Mouse (Mus musculus) left cerebral cortex, adult 18-20 months (tissue): ENCODE measurements at regions not wholly inside any gene's neighbourhood (a gene's known extent, or its start where the extent isn't known, plus 50 kb on each side); places are given as distances from the start of the nearest gene placed in this dataset.
"Not testable (repeated sequence)": the region's sequence is repeated elsewhere in the genome, so short reads cannot be mapped to it uniquely, and the experiment has no call there.

Source experiments
- DNase-seq, 2 experiments: peaks; one replicate each; pipeline ENCODE4 v3.0.0; 2021 to 2022; ENCODE audit warnings: low spot score in 2 of 2, mixed read lengths in 1 of 2

DNA sequence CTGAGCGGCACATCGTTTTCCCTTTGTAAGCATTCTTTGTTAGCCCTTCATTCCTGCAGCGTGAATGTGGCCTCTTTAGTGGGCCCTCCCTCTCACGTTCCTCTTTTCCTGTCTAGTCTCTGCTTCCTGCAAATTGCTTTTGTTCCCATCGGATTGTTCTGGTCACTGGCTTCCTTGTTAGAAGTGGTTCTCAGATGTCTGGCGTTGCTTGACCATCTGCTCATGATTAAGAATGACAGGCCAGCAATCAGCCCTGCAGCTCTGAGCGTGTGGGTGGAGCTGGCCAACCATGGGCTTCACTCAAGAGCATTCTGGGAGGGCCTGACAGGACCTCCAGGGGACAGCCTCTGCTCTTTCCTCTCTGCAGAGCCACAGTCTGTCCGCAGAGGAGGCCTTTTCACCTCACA lies 297.5 kb downstream of the Eipr1 start:
- no peak for DNase-seq

DNA sequence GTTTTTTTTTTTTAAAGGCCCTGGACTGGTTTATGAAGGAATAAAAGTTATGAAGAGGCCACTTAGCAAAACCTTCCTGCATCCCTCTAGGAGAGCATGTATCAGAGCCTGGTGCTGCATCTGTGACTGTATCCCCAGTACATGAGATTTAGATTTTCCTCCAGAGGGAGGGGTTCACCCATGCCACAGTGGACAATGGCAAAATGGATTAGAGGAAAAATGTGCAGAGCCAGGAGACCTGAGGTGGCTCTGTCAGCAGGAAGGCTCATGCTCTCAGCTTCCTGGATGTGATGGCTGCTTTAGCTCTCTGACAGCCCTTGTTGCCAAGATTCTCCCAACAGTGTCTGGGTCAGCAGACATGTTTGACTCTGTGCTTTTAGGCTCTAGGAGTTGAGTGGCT lies 298.2 kb downstream of the Eipr1 start:
- DNase-seq, result no peak

DNA sequence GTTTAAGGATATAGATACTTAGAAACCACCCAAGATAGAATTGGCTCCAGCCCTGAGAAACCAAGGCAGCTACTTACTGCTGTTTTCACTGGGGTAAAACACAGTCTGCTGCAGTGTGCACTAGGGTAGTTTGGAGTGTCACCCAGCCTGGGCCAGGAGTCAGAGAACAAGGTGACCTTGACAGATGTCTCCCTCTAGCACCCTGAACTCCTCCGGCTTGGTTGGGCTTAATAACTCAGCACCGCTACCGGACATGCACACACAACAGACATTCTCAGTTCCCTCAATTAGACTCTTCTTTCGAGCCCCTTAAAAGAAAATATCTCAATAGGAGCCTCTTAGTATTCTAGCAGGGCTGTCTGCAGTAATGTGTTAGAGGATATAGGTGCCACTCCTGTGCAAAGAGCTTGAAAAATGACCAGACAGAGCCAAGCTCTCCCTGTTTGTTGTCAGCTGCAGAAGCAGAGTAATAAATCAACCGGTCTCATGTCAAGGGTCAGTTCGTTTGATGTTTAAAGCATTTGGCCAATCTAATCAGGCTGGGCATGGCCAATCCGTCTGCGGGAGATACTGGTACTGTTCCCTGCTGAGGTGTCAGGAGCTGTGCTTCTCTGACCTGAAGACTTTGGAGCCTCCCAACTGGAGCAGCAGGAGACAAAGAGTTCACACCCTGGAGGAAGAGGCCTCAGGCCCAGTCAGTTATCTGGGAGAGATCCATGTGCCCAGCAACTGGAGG lies 299.1 kb downstream of the Eipr1 start:
- DNase-seq, result no peak

DNA sequence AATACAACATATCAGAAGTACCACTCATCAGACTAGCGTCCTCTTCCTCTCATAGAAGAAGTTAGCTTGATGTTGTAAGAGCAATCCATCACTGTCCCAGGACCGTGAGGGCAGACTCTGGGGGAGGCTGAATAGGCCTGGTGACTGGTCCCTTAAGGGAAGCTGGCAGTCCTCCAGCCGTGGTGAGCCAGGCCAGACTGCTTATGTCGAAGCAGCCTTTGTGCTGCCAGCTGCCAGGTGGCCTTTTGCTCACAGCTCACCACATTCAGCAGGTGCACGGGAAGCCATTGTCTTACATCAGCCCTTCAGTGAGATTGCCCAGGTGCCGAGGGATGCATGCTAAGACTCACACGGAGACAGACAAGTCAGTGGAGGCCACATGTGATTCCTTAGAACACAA lies 302.8 kb downstream of the Eipr1 start:
- no peak for DNase-seq

DNA sequence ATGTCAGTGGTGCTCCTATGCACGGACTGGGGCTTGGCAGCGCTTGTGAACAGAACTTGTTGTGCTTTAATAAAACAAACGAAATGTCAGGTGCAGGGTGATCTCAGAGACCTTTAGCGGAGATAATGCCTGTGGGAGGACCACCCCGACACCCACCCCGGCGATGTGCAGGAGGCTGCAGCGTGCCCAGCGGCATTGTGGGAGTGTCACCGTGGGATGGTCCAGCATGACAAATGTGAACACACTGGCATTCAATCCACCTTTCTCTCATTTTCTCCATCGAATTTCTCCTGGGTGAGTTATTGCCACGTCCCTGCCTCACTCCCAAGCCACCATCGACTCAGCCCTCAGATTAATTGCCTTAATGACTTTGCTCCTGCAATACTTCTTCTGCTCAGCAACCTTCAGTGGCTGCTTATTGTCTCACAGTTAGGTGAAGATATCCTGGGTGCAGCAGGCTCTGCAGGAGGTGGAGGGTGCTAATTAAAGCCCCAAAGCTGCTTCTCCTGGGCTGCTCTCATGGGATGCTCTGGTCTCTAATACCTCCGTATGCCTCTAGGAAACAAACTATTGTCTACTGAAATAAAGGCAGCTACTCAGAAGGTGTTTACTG lies 310.5 kb downstream of the Eipr1 start:
- no peak for DNase-seq

DNA sequence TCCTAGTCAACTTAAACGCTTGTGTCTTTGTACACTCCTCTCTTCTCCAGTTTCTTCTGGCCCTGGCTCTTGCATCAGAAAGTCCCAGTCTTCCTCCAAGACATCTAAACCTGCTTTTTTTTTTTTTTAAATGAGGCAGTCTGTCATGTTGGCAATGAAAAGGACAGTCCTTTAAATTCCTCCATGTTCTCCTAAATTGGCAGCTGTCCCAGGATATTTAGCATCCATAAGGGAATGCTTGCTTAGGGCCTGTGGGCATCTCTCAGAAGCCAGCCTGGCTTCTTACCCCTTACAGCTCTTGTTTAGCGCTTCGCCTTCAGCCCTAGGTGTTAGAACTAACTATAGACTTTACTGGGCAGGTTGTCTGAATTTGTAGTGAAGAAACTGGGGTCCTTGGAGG lies 311.2 kb downstream of the Eipr1 start:
- no peak for DNase-seq

DNA sequence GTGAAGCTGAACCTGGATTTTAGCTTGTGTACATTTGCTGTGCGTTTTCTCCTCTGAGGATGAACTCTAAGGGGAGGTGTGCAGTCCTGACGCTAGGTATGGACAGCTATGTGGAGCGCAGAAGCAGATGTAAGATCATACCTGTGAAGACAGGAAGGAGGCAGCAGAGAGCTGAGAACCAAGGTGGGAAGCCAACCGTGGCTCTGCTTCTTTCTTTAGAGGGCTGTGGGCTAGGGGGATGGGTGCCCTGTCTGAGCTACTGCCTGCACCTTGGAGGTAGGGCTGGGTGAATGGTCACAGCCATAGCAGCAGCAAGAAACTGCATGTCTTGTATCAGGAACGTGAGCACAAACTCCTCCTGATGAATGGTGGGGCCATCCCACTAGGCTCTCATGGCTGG lies 316.6 kb downstream of the Eipr1 start:
- no peak for DNase-seq

DNA sequence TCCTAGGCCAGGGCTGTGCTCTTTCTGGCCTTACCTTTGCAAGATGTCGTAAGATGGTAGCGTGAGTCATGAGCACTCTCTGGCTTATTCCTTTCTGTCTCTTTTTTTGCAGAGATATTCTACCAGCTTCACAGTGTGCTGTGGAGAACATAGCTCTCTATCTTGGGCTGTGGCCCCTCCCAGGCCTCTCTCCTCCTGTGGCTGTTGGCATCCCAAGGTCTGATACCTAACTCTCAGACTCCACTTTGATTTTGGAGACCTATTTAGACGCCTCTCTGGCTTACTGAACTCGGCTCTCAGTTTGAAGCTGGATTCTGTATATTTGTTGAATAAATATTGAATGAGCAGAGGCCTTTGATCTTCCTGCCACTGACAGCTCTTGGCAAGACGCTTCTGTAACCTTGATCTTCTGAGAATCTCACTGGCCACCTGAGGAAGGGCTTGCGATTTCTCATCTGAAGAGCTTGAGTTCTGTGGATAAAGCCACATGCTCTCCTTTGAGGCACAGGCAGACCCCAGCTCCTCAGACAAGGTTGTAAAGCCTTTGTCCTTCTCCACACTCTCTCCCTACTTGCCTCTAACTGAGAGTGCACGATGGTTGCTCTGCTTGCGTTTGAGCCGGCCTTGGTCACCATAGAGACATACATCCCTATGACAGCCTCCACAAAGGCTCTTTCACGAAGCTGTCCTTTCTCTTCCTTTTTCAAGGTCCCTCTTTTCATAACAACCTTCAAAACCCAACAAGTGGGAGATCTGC lies 323.7 kb downstream of the Eipr1 start:
- DNase-seq, result no peak

DNA sequence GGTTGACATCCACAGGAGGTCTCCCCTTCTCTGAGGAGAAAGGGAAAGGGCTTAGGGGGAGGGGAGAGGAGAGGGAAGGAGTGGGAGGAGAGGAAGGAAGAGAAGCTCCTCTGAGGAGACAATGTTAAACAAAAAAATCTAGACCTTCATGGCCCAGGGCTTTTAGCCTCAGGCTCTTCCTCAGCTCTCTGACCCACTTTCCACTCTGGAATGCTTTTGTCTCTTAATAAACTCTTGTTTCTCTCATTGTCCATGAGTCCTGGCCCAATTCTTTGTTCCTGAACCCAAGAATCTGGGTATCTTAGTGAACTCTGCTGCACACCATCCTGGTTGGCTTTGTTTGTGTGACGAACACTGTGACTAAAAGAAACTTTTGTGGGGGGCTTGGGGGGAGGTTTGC lies 325.0 kb downstream of the Eipr1 start:
- no peak for DNase-seq

DNA sequence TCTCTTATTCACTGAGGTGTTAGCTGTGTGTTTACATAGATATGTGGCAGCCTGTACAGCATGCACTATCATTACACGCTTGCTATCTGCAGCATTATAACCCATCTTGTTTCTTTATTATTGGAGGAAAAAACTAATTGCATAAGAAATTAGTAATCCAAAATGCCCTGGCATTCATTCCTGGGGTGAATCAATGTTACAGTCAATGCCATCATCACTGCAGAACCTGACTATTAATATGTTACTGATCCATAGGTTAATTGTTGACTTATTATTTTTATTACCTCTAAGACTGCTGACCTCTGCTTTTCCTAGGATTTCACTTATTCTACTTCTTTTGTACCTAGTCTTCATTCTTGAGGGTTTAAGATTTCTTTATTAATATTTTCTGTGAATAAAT lies 327.4 kb downstream of the Eipr1 start:
- DNase-seq, result no peak

DNA sequence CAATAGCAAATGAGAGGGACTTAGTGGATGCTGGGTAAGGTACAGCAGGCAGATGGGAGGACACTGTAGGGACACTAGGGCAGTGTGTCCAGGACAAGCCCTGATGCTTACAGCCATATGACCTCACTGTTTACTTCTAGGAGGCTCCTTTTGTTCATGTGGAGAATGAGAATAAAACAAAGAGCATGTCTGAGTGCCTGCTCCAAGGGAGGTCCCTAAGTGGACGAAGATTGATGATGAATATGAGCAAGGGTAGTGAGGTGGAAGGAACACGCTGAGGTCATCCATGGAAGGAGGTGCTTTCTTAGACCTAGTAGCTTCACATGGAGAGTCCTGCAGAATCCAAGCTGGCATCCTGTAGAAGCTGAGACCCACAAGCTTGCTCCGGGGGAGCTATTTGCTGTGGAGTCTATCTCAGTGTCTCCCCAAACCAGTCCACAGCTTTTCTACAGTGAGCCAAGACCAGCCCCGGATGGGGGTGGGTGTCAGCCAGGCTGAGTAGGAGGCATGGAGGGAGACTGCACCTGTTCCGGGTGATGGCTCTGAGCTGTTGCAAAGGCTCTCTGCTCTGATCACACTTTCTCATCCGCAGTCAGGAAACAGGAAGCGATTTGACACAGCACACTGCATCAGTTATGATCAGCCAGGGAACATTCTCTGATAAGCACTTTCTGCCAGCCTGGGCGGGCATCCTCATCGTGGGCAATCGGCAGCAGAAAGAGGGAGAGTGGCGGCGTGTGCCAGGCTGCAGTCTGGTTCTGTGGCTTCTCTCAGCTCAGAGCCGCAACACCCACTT lies 332.0 kb downstream of the Eipr1 start:
- peak; percentile 55 to 81 for DNase-seq

DNA sequence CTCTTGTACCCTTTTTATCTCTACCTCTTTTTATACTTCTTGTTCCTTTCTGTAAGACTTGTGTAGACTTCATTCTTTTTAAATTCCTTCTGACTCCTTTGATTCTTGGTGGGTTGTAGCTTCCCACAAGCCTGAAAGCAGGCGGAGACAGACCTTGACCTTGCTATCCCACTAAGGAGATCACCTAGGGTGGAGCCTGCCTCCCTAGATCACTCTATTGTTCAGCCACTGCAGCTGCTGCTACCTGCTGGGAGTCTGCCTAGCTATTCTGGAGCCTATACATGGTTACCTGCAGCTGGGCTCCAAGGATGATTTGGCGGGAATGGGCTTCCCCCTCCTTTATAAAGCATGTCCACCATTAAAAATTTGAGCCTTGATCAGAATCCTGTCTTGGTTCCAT lies 335.6 kb downstream of the Eipr1 start:
- DNase-seq, result not testable (repeated sequence)

DNA sequence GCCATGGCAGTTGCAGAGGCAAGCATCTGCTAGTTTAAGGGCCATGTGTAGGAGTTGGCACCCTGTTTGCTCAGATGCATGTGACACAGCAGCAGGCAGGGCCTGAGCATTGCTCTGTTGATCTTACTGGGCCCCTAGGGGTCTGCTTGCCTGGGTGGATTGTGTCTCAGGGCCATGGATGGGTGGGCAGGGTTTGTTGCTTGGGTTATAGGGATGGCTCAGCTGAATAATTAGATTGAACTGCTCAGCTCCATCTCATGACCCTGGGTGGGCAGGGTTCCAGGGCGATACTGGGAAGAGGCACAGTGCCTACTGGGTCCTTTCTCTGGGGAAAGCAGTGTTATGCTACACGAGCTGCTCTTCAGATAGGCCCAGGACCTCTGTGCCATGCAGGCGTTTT lies 338.0 kb downstream of the Eipr1 start:
- no peak for DNase-seq

DNA sequence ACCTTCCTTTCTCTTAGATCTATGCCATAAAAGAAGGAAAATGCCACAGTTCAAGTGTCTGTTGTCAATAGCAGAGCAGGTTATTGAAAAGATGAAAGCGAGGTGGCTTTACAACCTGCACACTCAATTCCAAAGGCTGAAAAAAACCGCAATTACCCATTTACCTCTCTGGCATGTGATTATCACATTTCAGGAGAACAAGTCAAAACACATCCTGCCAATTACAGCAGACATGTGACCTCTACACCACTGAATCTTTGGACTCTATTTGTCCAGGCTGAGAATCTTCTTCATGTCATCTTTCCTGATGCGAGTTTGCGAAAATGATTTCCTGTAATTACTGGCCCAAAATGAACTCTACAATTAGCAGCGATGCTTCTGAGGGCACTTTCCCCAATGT lies 338.8 kb downstream of the Eipr1 start:
- no peak for DNase-seq

DNA sequence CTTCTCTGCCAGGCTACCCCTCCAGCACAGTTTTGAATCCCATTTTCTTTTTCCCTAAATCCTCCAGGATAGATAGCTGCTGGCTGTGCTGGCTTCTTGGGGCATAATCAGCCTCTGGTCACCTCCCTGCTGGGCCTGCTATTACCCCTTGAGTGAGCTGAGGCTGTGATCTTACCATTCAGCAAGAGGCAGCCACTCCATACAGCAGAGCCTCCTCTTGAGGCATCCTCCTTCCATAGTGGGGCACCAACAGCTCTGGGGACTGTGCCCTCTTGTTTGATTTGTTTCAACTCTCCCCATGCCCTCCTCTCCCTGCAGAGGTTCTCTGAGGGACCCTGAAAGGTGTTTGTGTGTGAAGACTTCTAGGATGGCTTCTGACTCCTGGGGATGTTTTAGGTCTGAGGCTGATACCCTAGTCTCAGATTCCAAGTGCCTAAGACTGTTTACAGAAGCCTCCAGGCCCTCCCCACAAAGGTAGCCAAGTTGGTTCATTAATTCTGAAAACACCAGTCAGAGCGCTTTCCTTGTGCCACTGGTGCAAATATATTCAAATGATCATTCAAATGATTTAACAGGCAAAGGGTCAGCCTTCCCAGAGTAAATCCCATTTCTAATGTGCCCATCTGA lies 343.9 kb downstream of the Eipr1 start:
- no peak for DNase-seq

DNA sequence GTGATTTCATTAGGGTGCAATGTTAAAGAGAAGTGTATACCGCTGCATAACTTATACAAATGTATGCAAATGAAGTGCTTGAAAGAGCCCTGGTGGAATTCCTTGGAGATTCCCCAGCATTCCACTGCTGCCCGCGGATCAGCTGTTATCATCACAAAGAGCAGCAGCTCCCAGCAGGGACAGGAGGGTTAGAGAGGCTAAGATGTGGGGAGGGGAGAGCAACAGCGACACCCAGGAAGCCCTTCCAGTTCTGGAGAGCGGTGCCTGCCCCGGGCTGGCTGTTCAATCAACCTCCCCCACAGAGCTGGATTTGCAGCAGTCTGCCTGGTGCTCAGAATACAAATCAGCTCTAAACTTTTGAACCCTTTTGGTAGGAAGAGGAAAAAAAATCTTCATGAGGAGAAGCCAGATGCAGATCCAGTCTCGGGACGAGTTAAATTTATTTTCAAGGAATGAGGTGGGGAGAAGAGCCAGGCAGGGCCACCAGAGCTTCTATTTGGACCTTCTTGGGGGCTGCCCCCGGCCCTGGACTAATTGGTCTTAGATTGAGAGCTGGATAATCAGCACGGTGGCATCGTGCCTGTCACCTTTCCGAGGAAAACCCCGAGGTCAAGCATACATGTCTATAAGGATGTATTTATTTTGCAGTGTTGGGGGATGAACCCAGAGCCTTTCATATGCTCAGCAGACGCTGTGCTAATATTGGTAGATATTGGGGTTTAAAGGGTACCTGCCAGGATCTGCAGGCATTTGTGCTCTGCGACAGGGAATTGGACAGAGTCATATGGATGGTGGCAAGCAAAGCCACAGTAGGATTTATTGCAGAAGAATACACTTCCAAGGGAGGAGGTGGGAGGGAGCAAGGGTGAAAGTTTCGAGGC lies 344.7 kb downstream of the Eipr1 start:
- DNase-seq, result peak; percentile 28 to 47

DNA sequence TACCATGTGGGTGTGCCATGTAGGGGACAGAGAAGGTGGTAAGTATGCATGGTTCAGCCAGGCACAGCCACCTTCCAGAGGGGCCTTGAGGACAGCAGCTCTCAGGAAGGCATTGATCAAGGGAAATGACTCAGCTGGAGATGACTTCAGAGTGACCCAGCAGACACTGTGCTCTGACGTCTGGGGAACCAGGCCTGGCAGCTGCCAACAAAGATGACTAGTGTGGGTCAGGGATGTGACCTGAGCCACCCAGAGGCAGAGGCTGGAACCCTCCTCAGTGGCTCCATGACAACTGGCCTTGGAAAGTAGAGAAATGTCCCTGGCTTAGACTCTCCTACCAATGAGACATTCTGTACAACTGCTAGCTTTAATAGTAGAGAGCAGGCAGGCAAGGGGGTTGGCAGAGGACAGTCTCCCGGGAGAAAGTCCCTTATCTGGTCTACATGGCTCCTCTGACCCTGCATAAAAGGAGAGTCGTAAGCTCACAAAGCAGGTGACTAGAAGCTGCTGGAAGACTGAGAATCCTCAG lies 348.5 kb downstream of the Eipr1 start:
- no peak for DNase-seq

DNA sequence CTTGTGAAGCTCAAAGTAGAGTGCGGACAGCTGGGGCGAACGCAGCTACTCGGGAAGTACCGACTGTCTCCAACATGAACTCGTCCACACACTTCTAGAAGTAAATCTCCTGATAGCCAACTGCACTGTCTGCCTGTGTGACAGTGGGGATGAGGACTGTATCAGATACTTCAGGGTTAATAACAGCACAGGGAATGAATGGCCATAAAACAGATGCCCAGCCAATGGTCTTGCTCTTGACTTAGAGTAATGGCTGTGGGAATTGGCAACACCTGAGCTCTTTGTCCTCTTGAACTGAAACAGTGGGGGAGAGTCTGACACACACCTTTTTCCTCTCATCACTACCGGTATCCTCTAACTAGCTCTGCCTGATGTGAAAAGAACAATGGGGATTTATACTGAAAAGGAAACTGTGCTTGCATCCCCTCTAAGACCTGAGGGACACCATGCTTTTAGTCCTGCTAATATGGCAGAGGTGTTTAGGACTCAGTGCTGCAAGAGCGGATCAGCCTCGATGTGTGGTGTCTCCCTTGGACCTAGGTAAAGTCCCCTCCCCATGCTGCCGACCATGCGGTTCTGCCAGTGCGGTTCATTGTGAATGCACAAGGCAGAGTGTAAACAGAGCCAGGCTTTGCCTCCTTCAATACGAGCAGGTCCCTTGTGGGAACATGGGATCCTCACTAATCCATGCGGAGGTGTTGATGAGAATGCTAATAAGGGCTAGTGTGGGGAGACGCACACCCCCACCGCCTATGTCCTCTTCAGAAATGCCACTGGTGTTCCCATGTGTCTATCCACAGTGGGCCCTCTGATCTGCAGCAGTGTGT lies 355.5 kb downstream of the Eipr1 start:
- DNase-seq, result no peak

DNA sequence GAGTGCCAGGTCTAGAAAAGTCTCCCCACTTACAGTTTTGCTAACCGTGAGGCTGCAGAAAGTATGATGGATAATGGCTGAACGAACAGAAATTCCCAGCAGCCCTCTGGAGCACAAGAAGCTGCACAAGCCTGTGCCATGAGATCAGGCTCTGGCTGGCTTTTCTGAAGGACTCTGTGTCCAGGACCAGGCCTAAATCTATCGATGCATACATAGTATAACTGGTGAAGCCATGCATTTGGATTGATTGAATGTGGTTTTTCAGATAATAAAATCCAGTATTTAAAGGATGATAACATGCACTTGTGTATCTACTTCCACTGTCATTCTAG lies 356.1 kb downstream of the Eipr1 start:
- no peak for DNase-seq
